Mouse (Mus musculus) hindbrain, embryonic 16.5 days (tissue): Measurements from ENCODE around the gene Cox5a. TPM values are rescaled to one million over a fixed set of nuclear protein-coding genes. Genes with fewer than 3 reads are reported as not detected.

Experiments used
- ATAC-seq: fragments of 200-750 bp; cut with Nextera tagmentation; 2 replicates; pipeline ENCODE4 v1.8.0; 2017; ENCODE audit warnings: moderate TSS enrichment, moderate library complexity
- H3K27ac ChIP-seq: fragments of 300-500 bp; sonication (generic); 2 replicates; pipeline ENCODE4 v1.5.1; 2014; ENCODE audit warnings: low read depth, mild to moderate bottlenecking, control low read depth, low read length, moderate library complexity
- H3K27me3 ChIP-seq: fragments of 300-500 bp; sonication (generic); replicated peaks from 2 replicates; pipeline ENCODE4 v1.6.1; 2014; ENCODE audit warnings: low read length; ENCODE audit not compliant: control insufficient read depth, insufficient read depth
- H3K36me3 ChIP-seq: fragments of 300-500 bp; sonication (generic); 2 replicates; pipeline ENCODE4 v1.6.1; 2014; ENCODE audit warnings: mild to moderate bottlenecking, low read length, moderate library complexity, mixed read lengths; ENCODE audit not compliant: control insufficient read depth, insufficient read depth
- H3K4me1 ChIP-seq: fragments of 300-500 bp; sonication (generic); 2 replicates; pipeline ENCODE4 v1.6.1; 2014; ENCODE audit warnings: low read depth, low read length; ENCODE audit not compliant: control insufficient read depth, insufficient read depth
- H3K4me2 ChIP-seq: fragments of 300-500 bp; sonication (generic); 2 replicates; pipeline ENCODE4 v1.6.1; 2014; ENCODE audit warnings: mild to moderate bottlenecking, low read length, control low read depth, moderate library complexity
- H3K4me3 ChIP-seq: fragments of 300-500 bp; sonication (generic); 2 replicates; pipeline ENCODE4 v1.5.1; 2014; ENCODE audit warnings: mild to moderate bottlenecking, low read length, control low read depth, moderate library complexity
- H3K9ac ChIP-seq: fragments of 300-500 bp; sonication (generic); 2 replicates; pipeline ENCODE4 v1.6.1; 2014; ENCODE audit warnings: low read depth, mild to moderate bottlenecking, control low read depth, low read length, moderate library complexity
- H3K9me3 ChIP-seq: fragments of 300-500 bp; sonication (generic); 2 replicates; pipeline ENCODE4 v1.6.1; 2014; ENCODE audit warnings: mild to moderate bottlenecking, low read length, moderate library complexity; ENCODE audit not compliant: control insufficient read depth
- WGBS: fragments of 180-500 bp; shearing (Covaris S2); extraction: QIAGEN DNeasy Blood & Tissue Kit; methylation state at CpG from one replicate; pipeline ENCODE4 v1.1.7; 2014; 5-methylcytosine and 5-hydroxymethylcytosine counted together
- polyA plus RNA-seq: library from polyadenylated mRNA; unstranded; fragments of >200 nt; fragmentation: Nextera tagmentation; extraction: Ambion mirVana; gene quantifications from 2 replicates; pipeline ENCODE4 v1.2.1, GENCODE M21; 2015

The Cox5a gene
- polyA plus RNA-seq, 1 experiment from 2014 or later = 1,047 TPM

GRCm38 (mm10) chr9:57553119-57553518 is 32.0 kb downstream of the Cox5a start:
- WGBS = 73% methylated on average over 11 of the region's 11 CpGs
- Histone ChIP-seq H3K4me1 (peaks cover 14% of the 10 kb centered on the region), H3K27me3 (no peaks in the 10 kb centered on the region), H3K27ac (no peak overlapping the region), H3K36me3 (0 out of 2 replicates have a peak, but pooled peaks cover 2% of the 10 kb centered on the region), H3K4me3 (no peak overlapping the region), H3K4me2 (no peak overlapping the region), H3K9ac (no peak overlapping the region), H3K9me3 (no peaks in the 10 kb centered on the region)
- no peak; the same call in 1 of the 2 replicates for ATAC-seq

GRCm38 (mm10) chr9:57554753-57555152 is 33.7 kb downstream of the Cox5a start:
- Histone ChIP-seq H3K4me1 (peaks cover 6% of the 10 kb centered on the region), H3K4me2 (no peak overlapping the region), H3K27ac (no peak overlapping the region), H3K9ac (no peak overlapping the region), H3K36me3 (no peaks in the 10 kb centered on the region), H3K9me3 (no peaks in the 10 kb centered on the region), H3K27me3 (no peaks in the 10 kb centered on the region; the same call in 1 of the 2 replicates), H3K4me3 (no peak overlapping the region)
- WGBS = 38% methylated on average over 3 of the region's 3 CpGs
- no peak for ATAC-seq

DNA sequence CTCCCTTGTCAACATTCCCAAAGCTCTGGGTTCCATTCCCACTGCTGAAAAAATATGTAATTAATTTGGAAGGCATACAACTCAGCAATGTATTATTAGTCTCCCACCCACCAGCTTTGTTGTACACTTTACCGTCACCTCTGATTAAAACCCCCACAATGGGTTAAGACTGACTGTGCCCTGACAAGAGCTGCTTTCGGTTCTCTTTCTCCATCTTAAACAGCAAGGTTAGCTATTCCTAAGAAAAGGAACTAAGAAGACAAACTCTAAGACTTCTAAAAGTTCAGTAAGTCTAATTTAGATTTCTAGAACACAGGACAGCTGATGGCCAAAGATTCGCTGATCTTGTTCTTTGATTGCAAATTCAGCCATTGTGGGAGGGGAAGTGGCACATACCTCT is 36.1 kb downstream of the Cox5a start:
- Histone ChIP-seq H3K4me2 (no peak overlapping the region), H3K4me1 (peaks cover 14% of the 10 kb centered on the region), H3K27ac (no peak overlapping the region), H3K27me3 (no peaks in the 10 kb centered on the region; the same call in 1 of the 2 replicates), H3K9ac (no peak overlapping the region), H3K4me3 (no peak overlapping the region), H3K9me3 (no peaks in the 10 kb centered on the region), H3K36me3 (no peaks in the 10 kb centered on the region)
- ATAC-seq = no peak
- 74% methylated on average over 3 of the region's 3 CpGs for WGBS

- H3K4me3 ChIP-seq = no peak overlapping the region
- ATAC-seq = no peak
- no peaks in the 10 kb centered on the region for H3K36me3 ChIP-seq
- no peak overlapping the region for H3K27ac ChIP-seq
- peaks cover 20% of the 10 kb centered on the region for H3K4me1 ChIP-seq
- WGBS = 91% methylated on average over 4 of the region's 4 CpGs
- H3K9ac ChIP-seq = no peak overlapping the region
- H3K9me3 ChIP-seq = no peaks in the 10 kb centered on the region
- H3K27me3 ChIP-seq = no peaks in the 10 kb centered on the region; the same call in 1 of the 2 replicates
- no peak overlapping the region for H3K4me2 ChIP-seq
Measured at GRCm38 (mm10) chr9:57558625-57559024, 37.6 kb downstream of the Cox5a start.

- Histone ChIP-seq H3K4me1 (peaks cover 22% of the 10 kb centered on the region), H3K27ac (no peak overlapping the region), H3K9me3 (no peaks in the 10 kb centered on the region), H3K36me3 (no peaks in the 10 kb centered on the region), H3K9ac (no peak overlapping the region), H3K4me3 (no peak overlapping the region), H3K4me2 (no peak overlapping the region), H3K27me3 (no peaks in the 10 kb centered on the region; the same call in 1 of the 2 replicates)
- no peak for ATAC-seq
- WGBS = 69% methylated on average over 2 of the region's 2 CpGs
Measured at GRCm38 (mm10) chr9:57559568-57559967, 38.5 kb downstream of the Cox5a start.

DNA sequence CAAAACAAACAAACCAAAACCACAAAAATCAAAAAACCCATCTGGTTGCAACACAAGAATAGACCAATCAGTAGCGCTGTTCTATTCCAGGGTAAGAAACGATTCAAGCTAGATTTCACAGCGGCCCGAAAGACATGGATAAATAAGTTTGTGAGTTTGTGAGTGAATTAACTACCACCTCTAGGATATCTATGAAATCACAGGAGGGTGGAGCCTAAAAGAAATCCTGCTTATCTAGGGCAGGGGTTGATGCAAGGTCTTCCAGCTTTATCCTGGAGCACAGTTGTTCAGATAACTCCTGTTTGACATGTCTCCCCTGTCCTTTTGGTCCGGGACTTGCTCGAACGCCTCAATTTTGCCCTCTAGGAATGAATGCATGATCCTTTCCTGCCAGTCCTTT is 39.2 kb downstream of the Cox5a start:
- Histone ChIP-seq H3K27me3 (no peaks in the 10 kb centered on the region; the same call in 1 of the 2 replicates), H3K4me2 (peak overlapping the region; percentile 86), H3K9ac (peak overlapping the region; percentile 72), H3K4me3 (peak overlapping the region; percentile 62), H3K36me3 (no peaks in the 10 kb centered on the region), H3K27ac (peak overlapping the region; percentile 87), H3K9me3 (no peaks in the 10 kb centered on the region), H3K4me1 (peaks cover 22% of the 10 kb centered on the region)
- ATAC-seq = no peak
- WGBS = 21% methylated on average over 7 of the region's 7 CpGs

- Histone ChIP-seq H3K4me3 (peak within 1 kb of the TSS; percentile 62), H3K4me1 (peaks cover 22% of the 10 kb centered on the region), H3K27me3 (no peaks in the 10 kb centered on the region; the same call in 1 of the 2 replicates), H3K27ac (peak within 1 kb of the TSS; percentile 87), H3K36me3 (no peaks in the 10 kb centered on the region), H3K4me2 (peak within 1 kb of the TSS; percentile 86), H3K9ac (peak within 1 kb of the TSS; percentile 72), H3K9me3 (no peaks in the 10 kb centered on the region)
- 1% methylated on average over 37 of the region's 37 CpGs for WGBS
- ATAC-seq = peak; percentile 100
Measured at GRCm38 (mm10) chr9:57560861-57561710, 40.0 kb downstream of the Cox5a start, which contains the start of gene Scamp2. TSS of gene Scamp2 (plus strand) at chr9:57560943.

- Histone ChIP-seq H3K4me2 (peak overlapping the region; percentile 86), H3K27ac (no peak overlapping the region), H3K4me3 (peak overlapping the region; percentile 62), H3K9ac (peak overlapping the region; percentile 72; the same call in 1 of the 2 replicates), H3K36me3 (no peaks in the 10 kb centered on the region), H3K4me1 (peaks cover 22% of the 10 kb centered on the region), H3K9me3 (no peaks in the 10 kb centered on the region), H3K27me3 (no peaks in the 10 kb centered on the region; the same call in 1 of the 2 replicates)
- no peak for ATAC-seq
- WGBS = 84% methylated on average over 13 of the region's 13 CpGs
Measured at GRCm38 (mm10) chr9:57561711-57562099, 40.6 kb downstream of the Cox5a start.

DNA sequence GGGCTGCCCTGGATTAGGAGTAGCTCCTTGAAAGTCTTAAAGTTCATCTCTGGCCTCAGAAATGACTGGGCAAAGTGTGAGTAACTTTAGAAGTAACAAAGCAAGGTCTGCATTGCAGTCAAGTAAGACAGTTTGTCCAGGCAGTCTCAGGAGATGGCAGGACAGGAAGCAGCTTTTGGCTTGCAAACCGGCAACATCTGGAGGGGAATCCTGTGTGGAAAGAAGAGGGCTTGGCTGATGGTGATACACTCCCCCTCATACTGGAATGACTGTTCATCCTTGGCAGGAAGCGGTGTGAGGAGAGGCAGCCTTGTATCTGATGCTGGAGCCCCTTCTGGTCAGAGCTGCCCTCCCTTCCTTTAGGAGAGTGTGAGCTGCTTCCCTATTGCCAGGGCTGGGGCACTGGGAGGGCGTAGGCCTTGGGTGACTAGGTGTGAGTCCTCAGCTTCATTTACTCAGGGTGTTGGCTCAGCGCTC is 41.9 kb downstream of the Cox5a start:
- H3K4me2 ChIP-seq = no peak overlapping the region; the same call in 1 of the 2 replicates
- H3K36me3 ChIP-seq = no peaks in the 10 kb centered on the region; the same call in 1 of the 2 replicates
- H3K4me1 ChIP-seq = peaks cover 22% of the 10 kb centered on the region
- H3K4me3 ChIP-seq = no peak overlapping the region
- no peaks in the 10 kb centered on the region for H3K9me3 ChIP-seq
- H3K27me3 ChIP-seq = no peaks in the 10 kb centered on the region; the same call in 1 of the 2 replicates
- H3K9ac ChIP-seq = no peak overlapping the region
- WGBS = 85% methylated on average over 4 of the region's 4 CpGs
- H3K27ac ChIP-seq = no peak overlapping the region
- ATAC-seq = no peak
